Mouse (Mus musculus): ENCODE data around the gene Ankrd65.
A peak's percentile ranks its signal among the peaks of the same experiment; 100 is the strongest.
"Not testable (repeated sequence)": the region's sequence is repeated elsewhere in the genome, so short reads cannot be mapped to it uniquely, and the experiment has no call there.

Ankrd65 gene

DNA sequence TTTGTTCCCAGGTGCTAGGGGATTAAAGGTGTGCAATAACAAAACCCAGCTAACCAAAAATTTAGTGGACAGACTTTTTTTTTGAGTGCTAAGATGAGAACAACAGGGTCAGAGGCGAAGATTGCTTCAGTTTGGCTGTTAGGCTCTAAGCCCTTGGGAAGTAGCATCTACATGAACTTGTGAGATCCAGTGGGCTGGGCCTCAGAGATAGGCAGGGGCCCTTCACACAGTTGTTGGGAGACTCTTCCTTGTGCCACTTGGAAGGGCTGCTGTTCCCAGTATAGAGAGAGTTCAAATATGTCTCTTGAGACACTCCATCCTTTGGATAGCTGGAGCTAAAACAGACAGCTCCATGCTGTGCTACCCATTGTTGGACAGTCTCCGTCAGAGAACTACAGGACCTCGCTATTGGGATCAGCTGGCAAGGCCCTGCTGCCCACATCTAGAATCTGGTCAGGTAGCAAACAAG, at the start of gene Ankrd65:
Ankrd65 (plus strand) TSS at position 419 of the 469 bp plus-strand sequence.
- DNase-seq, result no peak

DNA sequence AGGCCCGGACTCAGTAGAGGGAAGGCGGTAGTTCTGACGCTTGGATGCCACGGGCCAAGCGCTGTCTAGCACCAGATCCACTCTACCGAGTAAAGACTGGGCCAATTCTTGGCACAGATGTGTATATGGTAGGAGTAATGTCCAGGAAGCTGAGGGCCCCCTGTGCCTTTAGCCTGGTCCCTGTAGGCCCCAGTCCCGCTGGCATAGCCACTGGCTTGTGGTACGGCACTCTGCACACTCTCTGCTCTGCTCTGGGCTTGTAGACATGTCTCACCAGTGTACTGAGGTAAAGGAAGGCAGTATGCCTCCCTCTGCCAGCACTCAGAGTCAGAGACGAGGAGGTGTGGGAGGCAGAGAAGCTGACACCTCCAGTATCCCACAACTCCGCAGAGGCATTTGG, 49.6 kb upstream of the Ankrd65 start:
- not testable (repeated sequence) for DNase-seq

DNA sequence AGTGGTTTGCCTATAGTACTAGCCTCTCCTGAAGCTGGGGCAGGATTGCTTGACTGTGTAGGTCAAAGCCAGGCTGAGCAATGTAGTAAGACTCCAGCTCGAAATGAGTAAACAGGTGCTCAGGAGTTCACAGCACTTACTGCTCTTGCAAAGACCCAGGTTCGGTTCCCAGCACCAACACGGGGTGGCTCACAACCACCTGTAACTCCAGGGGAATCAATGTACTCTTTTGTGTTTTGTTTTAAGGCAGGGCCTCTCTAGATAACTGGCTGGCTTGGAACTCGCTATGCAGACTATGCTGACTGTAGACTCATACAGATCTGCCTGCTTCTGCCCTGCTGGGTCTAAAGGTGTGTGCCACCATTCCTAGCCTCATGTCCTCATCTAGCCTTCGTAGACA, 47.6 kb upstream of the Ankrd65 start:
- no peak for DNase-seq

- DNase-seq, result no peak
Observed at GRCm38 (mm10) chr4:155744474-155744873, 45.8 kb upstream of the Ankrd65 start.

DNA sequence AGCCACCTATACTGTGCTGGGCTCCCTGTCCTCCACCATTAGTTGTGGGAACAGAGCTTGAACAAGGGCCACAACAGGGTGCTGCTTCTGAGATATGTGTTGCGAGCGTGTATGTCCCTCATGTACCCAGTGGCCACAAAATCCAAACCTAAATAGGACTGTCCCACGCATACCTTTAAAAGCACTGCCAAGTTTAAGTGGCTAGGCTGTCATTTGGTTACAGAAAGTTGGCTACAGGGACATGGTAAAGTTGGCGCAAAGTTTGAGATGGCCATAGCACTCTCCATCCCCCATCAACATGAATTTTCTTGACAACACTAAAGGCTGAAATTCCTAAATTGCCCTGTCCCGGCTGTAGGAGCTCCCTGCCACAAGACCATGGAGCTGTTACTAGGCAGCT, 45.1 kb upstream of the Ankrd65 start:
- no peak for DNase-seq

DNA sequence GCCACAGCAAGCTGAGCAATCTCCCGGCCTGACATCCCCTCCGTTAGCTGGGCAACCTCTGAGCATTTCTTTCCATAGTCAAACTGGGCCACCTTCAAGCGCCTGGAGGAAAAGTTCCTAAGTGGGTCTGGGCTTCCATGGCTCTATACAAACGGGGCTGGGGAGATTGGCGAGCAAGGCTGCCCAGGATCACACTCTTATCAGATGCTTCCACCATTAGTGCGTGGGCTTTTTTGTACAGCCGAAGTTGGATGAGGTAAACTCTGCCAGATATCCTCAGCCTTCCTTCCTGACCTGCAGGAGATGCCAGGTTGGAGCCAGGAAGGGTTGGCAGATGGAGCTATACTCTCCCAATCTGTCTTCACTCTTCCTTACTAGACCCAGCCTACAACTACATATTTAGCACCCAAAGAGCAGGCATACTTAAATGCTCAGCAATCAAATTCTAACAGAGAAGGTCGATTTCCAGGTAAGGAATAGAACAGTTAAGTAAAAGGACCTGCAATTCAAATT, 44.1 kb upstream of the Ankrd65 start:
- DNase-seq, result no peak

DNA sequence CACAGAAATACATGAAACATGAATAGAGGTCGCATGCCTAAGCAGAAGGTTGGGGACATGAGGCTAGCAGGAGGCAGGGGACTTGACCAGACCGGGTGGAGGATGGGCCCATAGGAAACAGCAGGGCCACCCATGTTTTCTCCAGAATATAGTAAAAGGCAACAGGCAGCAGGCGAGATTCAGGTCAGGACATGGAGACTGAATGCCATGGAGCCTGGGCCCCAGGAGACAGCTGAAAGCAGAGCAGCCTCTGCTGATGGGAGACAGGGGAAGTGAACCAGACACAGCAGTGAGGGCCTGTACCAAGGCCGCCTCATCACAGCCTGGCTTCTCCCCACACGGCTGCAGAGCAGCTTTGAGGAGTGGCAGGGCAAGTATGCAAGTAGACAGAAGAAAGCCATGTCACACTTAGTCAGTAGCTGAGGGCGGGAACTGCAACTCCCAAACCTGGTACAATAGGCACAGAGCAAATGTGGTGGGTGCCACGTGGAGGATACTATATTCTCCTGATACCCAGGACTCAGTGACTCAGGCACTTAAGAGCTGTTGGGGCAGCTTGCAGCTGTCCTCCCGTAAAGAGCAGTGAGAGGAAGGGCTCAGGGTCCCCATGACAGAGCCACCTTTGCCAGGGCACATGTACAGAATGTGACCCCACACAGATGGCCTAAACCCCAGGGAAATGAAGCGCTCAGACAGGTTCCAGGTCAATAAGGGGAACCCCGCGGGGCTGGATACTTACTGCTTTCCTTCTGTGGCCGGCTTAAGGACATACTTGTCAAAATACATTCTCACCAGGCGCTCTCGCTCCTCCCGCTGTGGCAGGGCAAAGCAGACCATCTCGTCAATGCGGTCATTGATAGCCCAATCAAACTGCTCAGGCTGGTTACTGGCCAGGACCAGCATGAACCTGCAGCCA, 43.4 kb upstream of the Ankrd65 start:
- DNase-seq, result no peak

GRCm38 (mm10) chr4:155757011-155757410, 33.2 kb upstream of the Ankrd65 start:
- no peak for DNase-seq

GRCm38 (mm10) chr4:155759862-155760612, 30.2 kb upstream of the Ankrd65 start:
- peak; percentile 24 for DNase-seq

- DNase-seq, result peak; percentile 96
Observed at GRCm38 (mm10) chr4:155760613-155761355, 29.5 kb upstream of the Ankrd65 start, which contains the start of gene Atad3a. Gene Atad3a (minus strand): TSS chr4:155761093.

GRCm38 (mm10) chr4:155761356-155762099, 28.7 kb upstream of the Ankrd65 start:
- DNase-seq, result peak; percentile 22

DNA sequence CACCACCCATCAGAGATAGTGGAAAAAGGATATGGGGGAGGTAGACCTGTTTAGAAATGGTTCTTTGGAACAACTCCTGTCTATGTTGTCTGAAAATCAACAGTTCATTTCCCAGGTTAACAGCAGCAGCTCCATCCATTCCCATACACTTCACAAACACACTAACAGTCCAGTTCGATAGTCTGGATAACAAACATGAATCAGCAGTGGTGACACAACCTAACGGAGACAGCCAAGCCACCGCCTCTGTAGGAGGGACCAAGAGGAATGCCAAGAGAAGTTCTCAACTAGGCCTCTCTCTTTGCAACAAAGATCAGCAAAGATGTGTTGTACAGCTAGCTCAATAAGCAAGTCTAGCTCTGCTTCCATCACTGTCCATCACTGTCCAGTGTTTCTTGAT, 27.9 kb upstream of the Ankrd65 start:
- no peak for DNase-seq

DNA sequence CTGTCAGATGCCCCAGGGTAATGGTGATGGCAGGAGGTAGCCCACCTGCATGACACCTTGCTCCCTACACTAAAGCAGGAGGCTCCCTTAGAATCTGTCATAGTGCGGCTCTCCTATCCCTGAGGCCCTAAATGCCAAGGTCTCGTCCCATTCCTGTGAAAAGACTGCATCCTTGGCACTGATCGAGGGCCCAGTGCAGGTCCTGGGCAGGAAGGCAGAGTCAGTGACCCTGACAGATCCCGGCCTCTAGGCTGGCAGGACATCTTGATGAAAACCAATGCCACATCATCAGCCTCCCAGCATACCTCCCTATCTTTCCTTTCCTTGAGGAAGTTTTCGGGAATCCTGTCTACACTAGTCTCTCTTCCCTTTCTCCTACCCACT, 20.8 kb upstream of the Ankrd65 start:
- DNase-seq, result no peak

GRCm38 (mm10) chr4:155769880-155770512, 20.2 kb upstream of the Ankrd65 start:
- DNase-seq, result peak; percentile 91

DNA sequence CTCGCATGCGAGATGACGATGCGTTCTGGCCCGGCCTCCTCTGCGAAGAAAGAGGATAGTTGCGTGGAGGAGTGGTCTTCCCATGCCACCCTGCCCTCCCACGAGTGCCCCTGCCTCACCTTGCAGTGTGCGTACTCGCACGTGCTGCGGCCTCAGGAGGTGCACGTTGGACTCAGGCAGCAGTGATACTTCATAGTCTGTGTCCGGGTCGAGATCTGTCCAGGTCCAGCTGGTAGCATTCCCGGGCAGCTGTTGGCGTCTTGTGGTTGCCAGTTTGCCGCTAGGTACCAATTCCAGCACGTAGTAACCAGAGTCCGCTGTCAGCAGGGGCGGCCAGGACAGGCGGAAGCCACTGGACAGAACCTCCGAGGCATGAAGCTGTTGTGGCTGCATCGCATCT, 19.6 kb upstream of the Ankrd65 start:
- peak; percentile 83 for DNase-seq

- peak; percentile 78 for DNase-seq
Observed at GRCm38 (mm10) chr4:155771706-155772105, 18.5 kb upstream of the Ankrd65 start.

DNA sequence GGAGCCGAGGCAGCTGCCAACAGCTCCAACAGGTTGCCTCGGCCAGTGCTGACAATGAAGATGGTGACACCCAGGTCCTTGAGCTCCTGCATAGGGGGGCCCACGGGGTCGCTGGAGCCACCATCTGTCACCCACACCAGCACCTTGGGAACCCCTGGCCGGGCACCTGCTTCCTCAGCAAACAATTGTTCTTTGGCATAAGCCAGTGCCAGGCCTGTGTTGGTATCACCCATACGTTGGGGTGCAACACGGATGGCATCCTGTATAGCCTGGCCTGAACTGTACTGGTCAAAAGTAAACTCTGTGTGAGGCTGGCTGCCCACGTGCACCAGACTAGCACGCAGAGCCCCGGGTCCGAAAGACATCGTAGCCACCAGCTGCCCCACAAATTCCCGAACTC, 17.5 kb upstream of the Ankrd65 start:
- DNase-seq, result peak; percentile 21

DNA sequence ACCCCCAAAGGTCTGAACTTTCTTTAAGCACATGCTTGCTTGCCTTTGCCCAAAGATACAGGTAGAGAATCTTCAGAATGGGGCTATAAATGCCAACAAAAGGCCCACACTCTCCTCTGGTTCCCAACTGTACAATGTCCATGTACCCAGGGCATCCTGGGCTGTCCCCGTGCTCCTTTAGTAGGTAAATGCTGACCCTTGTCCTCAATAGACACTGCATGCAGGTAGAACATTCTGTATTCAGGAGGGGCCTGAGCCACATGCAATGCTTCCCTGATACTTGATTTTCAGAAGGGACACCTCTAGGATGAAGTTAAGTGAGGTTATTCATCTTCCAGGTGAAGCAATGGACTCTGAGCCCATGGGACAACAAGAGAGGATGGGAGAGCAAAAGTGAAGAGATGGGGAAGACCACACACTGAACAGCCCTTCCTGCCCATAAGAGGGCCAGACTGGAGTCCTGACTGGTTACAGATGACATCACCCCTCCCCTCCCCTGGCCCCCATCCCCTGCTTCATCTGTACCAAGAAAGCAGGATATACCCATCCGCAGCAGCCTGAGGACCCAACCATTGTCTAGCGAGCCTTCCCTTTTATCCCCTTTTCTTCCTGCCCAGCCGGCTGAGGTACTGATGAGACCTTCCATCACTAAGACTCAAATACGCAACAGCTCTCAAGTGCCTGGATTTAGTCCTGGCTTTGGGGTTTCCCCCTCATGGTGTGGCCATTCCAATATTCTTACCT, 16.7 kb upstream of the Ankrd65 start:
- DNase-seq, result peak; percentile 43

GRCm38 (mm10) chr4:155774280-155774754, 15.9 kb upstream of the Ankrd65 start, which contains the start of gene Vwa1:
Gene Vwa1 (minus strand): TSS chr4:155774698.
- peak; percentile 90 for DNase-seq

- peak; percentile 72 for DNase-seq
Observed at GRCm38 (mm10) chr4:155774971-155775740, 15.1 kb upstream of the Ankrd65 start.

Measured in kidney, adult 11 months (tissue).